Mouse (Mus musculus): Measurements from ENCODE around the gene Ccdc13. TPM values are rescaled to one million over a fixed set of nuclear protein-coding genes. Genes with fewer than 3 reads are reported as not detected.

Gene Ccdc13
- total RNA-seq (2021): 1 to 10 TPM; 5.5 to 5.9 TPM

DNA sequence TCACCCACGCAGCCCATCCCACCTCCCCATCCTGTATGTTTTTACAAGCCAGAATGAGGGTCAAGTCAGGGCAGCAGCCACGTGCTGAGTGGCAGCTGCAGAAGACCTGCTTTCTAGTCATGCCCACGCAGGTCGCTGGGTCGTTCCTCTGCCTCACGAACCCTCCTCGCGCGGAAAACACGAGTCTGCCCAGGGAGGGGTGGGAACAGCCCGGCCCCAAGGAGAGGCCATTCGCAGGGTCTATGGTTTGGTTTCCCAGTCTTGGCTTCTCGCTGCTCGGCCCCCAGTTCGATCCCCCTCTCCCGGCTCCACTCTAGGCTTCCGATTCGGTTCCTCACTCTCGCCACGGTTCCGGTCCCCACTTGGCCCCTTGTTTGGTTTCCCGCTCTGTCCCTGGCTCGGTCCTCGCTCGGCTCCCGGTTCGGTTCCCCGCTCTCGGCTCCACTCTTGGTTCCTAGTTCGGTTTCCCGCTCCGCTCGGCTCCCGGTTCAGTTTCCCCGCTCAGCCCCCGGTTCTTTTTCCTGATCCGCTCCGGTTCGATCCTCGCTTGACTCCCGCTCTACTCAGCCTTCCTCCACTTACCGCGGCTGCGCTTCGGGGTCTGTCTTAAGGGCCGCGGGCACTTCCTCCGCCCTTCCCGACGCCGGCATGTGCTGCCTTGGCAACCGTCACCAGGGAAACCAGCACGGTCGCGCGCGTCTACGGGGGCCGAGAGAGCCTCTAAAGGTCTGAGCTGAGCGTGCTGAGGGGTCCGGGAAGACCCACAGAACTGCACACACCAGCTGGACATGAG, at the start of gene Ccdc13:
Ccdc13 (minus strand) TSS at position 633 of the 793 bp plus-strand sequence.
- peak; percentile 83 to 85 for DNase-seq (ENCODE audit: low spot score in 2 of 2)
- intact Hi-C loops (cut with DNase I): no loop called here

DNA sequence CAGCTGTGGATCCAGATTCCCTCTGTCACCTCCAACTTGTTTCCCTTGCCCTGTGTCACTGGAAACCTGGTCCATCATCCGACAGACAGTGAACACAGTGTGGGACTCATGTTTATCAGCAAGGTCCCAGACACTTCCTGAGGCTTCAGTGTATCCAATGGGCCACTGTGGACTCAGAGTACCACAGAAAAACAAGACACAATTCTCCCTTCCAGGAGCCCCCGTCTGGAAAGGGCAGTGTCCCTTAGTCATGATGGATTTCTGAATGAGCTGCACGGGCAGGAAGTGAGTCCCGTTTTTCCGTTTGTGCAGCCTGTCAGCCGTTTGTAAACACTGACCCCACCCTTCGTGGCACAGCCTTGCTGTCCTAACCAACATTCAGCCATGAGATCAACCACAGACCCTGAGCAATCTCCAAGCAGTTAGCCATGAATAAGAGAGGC, 42.8 kb upstream of the Ccdc13 start:
- intact Hi-C loops (cut with DNase I): loop anchor here (5.0 kb wide), 1 partner anchor 45 kb away; no protein-coding TSS in a partner anchor
- no peak for DNase-seq (ENCODE audit: low spot score in 2 of 2)

DNA sequence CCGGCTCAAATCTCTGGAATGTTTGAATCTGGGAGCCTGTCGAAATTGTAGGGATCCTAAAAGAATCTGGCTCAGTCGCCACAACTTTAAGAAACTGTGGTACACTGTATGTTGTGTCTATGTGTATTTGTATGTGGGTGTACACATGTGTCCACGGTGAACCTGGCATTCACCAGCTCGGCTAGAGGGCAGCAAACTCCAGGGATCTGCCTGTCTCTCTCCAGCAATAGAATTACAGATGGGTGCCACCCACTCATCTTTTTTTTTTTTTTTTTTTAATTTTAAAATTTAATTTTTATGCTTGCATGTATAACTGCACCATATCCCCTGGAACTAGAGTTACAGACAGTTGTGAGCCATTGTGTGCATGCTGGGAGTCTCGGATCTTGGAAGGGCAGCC, 42.0 kb upstream of the Ccdc13 start:
- intact Hi-C loops (cut with DNase I): loop anchor here (5.0 kb wide), 1 partner anchor 46 kb away; no protein-coding TSS in a partner anchor
- DNase-seq (ENCODE audit: low spot score in 2 of 2): peak; percentile 39 to 47

DNA sequence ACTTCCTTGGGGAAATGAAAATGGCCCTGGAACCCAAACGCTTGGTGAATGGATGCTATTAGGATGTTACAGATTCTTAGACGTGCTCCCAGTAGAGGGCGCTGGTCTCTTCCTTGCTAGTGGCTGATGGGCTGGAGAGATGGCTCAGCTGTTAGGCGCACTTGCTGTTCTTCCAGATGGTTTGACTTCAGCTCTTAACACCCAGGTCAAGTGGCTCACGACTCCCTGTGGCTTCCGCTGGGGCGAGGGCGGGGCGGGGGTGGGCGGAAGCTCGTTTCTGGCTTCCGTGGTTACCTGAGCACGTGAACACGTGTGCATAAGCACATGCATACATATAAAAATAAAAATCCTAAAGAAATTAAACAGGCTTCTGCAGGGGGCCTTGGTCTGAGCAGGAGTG, 41.6 kb upstream of the Ccdc13 start:
- peak; percentile 61 to 72 for DNase-seq (ENCODE audit: low spot score in 2 of 2)
- intact Hi-C loops (cut with DNase I): loop anchor here (5.0 kb wide), 1 partner anchor 46 kb away; no protein-coding TSS in a partner anchor

DNA sequence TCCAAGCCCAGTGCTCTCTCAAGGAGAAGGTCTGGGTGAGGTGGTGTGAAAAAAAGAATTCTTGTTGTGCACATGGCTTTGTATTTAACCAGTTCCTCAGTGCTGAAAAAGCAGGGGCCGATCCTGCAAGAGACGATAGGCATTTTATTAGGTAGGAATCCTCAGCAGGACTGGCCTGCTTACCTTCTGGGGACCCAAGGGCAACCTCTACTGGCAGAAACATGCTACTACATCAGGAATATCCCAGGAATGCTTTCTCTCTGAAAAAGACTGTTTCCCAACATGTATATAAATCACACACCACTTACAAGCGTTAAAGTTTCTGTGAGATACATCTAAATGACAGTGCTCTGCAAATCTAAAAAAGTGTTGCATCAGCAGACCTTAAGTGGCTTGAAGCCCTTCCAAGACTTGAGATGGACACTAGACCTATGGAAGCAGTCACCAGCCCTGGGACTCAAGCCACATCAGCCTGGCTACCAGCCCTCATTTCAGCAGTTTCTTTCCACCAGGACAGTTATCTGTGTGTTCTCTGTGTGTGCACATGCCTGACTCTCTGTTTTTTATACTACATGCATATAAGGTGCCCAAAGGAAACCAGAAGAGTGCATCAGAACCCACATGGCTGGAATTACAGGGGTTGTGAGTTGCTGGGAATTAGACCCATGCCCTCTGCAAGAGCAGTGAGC, 37.9 kb upstream of the Ccdc13 start:
- DNase-seq (ENCODE audit: low spot score in 2 of 2): peak; percentile 28 to 60
- intact Hi-C loops (cut with DNase I): loop anchor here (1.0 to 5.0 kb wide), 2 partner anchors 31 to 45 kb away; no protein-coding TSS in a partner anchor

DNA sequence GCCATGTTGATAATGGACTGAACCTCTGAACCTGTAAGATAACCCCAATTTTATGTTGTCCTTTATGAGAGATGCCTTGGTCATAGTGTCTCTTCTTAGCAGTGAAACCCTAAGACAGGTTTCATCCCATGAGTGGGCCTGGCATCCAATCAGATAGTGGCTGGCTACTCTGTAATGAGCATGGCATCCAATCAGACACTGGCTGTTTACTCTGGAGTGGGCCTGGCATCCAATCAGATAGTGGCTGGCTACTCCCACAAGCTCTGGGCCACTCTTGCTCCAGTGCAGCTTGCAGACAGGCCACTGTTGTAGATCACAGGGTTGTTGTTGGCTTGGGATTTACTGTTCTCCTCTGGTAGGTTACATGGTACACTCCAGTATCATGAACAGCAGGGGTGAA, 34.3 kb upstream of the Ccdc13 start:
- DNase-seq (ENCODE audit: low spot score in 2 of 2): no peak
- intact Hi-C loops (cut with DNase I): no loop called here

DNA sequence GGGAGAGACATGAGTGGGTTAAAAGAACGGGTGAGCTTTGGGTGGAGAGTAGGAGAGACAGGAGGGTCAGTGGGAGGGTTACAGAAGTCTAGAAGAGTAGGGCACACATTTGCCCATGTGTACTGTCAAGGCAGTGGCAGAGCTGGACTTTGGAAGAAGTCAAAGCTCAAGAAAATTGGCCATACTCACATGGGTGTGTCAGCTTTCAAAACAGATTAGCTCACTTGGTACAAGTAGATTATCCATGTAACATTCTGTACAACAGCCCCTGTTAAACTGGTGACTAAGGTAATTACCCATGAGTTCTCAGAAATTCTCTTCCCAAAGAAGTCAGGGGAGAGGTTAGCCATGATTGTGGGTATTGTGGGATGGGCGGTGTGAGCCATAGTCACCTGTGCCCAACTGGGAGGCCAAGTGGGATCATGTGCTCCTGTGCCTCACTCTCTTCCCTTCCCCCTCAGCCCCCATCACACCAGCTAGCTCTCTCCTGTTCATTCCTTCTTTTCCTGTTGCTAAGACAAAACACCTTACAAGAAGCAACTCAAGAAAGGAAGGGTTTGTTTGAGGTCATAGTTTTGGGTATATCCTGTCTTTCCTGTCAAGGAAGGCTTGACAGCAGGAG, 32.9 kb upstream of the Ccdc13 start:
- intact Hi-C loops (cut with DNase I): no loop called here
- DNase-seq (ENCODE audit: low spot score in 2 of 2): no peak

DNA sequence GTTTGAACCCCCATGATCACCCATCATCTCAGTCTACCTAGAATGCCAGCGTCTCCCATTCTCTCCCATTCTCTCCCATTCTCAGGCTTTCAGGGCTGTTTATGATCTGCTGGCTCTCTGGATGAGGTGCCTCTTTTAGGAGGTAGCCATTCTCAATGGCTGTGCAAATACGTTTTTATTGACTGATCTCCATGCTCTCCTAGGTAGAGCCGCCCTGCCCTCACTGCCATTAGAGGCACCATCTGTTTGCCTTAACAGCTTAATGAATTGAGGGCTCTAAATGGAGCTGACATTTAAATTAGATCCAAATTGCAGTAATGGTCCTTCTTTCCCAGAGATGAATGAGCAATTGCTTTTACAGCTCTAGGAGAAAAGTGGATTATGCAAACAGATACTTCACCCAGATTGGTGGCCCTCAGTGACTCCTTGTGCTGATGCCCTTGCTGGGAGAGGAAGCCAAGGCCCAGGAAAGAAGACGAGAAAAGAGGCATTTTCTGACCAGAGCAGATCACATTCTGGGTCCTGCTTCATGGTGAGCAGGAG, 30.8 kb upstream of the Ccdc13 start:
- intact Hi-C loops (cut with DNase I): no loop called here
- no peak for DNase-seq (ENCODE audit: low spot score in 2 of 2)

DNA sequence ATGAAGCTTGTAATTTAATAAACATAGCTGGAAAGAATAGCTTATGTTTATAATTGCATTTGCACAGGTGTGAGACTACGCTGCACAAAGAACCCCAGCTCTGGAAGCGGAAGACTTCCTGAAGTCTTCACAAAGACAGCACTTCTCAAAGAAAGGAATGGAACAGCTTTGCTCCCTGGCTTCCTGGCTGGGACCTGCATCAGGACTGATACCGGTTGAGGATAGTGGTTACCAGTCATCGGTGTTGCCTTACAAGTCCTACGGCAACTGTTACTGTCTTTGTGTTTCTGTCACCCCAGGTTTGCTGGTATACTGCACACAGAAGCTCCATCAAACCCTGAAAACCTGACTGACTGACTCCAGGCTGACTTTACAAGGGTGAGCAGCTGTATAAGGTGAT, 30.2 kb upstream of the Ccdc13 start:
- intact Hi-C loops (cut with DNase I): no loop called here
- DNase-seq (ENCODE audit: low spot score in 2 of 2): no peak

DNA sequence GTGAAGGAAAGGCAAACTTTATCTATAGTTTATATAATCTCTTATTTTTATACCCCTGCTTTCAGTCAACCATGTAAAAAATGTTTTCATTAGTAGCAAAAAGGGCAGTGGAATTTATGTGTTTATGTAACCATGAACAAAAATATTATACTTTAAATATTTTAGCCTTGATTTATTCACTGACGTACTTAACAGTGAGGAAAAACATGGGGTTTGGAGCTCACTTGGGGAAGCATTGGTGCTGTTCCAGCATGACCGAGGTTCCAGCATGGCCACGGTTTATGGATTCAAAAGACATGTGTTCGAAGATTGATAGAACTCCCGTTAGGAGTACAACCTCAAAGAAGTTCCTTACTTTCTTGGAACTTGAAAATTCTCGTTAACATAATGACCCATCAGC, 29.0 kb upstream of the Ccdc13 start:
- intact Hi-C loops (cut with DNase I): no loop called here
- DNase-seq (ENCODE audit: low spot score in 2 of 2): no peak

DNA sequence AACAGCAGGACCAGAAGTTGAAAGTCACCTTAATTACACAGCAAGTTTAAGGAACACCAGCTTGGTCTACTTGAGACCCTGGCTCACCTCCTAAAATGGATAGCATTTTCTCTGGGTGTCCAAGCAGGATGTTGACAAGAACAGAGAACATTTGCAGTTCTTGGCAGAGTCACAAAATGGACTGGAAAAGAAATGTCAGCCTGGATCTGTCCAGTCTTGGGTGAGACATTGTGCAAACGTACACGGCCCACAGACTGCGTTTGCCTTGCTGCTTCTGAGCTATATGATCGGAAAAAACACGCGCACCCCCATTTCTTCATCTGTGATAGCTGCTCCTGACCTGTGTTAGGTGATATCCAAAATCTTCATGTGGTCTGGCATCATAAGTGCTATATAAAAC, 28.4 kb upstream of the Ccdc13 start:
- no peak for DNase-seq (ENCODE audit: low spot score in 2 of 2)
- intact Hi-C loops (cut with DNase I): no loop called here

DNA sequence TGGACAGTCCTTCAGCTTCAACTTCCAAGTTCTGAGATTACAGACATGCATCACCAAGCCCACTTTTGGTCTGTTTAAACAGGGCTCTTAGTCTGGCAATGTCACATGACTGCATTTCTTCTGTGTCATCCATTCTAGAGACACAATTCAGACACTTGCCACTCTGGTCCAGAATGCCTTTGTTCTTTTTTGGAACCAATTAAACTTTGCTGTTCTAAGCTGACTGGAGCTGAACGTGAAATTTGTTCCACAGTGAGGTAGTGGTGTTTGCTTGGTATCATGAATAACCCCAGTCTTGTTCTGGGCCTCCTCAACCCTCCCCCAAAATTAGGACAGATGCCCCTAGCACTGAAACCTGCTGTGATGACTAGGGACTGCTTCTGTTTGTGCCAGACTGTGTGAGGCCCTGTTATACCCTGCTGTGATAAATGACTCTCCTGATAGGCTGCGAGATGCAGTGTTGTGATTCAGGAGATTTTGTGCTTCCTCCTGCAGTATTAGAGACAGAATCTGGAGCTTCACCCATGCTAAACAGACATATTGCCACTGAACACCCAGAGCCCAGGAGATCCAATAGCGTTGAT, 26.3 kb upstream of the Ccdc13 start:
- DNase-seq (ENCODE audit: low spot score in 2 of 2): no peak
- intact Hi-C loops (cut with DNase I): no loop called here

DNA sequence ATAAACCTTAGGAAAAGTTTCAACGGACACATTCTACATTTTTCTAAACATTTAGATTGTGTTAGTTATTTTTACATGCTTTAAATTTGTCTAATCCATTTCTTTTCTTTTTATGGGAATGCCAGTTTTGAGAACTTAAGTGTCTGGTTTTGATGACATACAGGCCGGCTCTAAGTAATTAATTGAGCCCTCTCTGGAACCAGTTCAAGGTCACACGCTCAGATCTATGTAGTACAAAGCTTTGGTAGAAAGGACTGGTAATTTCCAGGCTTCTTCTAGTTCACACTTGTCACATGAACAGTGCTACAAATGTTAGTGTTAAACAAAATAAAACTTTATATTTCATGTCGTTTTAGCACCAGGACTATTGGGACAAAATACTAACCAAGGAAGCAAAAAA, 25.6 kb upstream of the Ccdc13 start:
- intact Hi-C loops (cut with DNase I): no loop called here
- no peak for DNase-seq (ENCODE audit: low spot score in 2 of 2)

DNA sequence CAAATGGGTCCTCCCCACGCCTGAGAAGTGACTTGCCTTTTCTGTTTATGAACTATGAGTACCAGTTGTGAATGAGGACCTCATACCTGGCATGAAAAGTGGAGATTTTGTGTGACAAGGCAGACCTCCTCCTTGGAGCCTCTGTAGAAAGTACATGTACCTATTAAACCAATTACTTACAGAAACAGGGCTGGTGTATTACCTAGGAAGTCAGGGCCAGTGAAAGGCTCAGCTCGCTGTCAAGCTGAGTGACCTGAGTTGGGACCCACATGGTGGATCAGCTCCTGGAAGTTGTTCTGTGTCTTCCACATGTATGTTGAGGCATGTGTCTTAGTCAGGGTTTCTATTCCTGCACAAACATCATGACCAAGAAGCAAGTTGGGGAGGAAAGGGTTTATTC, 21.7 kb upstream of the Ccdc13 start:
- intact Hi-C loops (cut with DNase I): no loop called here
- no peak for DNase-seq (ENCODE audit: low spot score in 2 of 2)

DNA sequence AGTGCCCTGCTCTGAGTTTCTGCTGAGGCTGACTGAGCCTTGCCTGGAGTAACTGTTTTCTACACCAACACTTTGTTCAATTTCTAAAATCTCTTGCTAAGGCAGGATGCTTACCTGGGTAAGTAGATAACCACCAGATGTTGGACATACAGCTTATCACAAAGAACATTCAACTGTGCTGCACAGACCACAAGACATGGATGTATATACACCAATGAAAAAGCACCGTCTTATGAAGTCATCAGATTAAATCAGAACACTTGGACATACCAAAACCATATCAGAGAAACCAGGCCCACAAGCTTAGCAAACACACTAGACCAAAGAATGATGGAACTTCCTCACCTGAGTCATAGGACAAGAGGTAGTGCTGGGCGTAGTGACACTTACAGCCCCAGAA, 20.1 kb upstream of the Ccdc13 start:
- intact Hi-C loops (cut with DNase I): no loop called here

DNA sequence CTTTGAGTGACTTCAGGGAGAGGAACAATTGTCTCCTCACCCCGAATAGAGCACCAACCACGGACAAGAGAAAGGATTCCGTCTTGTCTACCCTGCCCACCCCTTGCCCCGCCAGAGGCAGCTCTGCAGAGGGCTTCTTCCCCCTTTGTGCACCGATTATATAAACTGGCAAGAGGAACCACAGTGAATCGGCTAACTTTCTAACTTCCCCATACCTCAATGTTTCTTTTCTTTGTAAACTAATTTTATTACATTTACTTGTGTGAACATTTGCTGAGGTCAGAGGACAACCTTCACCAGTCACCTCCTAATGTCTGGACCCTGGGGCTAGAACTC, 18.9 kb upstream of the Ccdc13 start, which contains the start of gene Higd1a:
Higd1a (minus strand) TSS at position 210 of the 336 bp plus-strand sequence.
- intact Hi-C loops (cut with DNase I): no loop called here
- no peak for DNase-seq (ENCODE audit: low spot score in 2 of 2)

More for the DNA sequence above, 20.1 kb upstream of the Ccdc13 start:
- no peak for DNase-seq (ENCODE audit: low spot score in 2 of 2)

DNA sequence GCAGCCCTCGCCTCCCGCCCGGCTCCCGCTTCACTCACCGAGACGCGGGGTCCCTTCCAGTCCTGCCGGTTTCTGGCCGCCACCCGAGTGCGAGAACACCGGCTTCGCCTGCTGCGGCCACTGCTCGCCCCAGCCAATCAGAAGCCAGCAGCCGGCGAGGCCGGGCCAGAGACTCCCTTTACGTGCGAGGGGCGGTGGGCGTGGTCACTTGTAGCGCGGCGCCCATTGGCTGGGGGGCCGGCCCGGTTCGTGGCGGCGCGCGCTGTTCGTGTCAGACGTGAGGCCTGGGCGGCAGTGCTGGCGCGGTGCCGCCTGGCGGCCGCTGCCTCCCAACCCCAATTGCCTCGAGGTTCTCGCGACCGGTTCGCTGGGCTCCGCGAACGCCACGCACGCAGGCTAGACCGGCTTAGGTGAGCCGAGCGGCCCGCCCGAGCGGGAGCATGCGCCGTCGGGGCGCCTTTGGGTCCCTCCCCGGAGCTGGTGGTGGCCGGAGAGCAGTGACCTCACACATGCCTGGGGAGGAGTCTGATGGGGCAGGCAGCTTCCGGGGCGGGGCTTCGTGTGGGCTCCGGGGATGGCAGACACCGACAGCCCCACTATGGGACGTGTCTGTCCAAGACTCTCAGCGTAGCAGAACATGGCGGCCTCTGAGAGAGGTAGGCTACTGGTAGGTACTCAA, 18.4 kb upstream of the Ccdc13 start:
- peak; percentile 98 to 99 for DNase-seq (ENCODE audit: low spot score in 2 of 2)
- intact Hi-C loops (cut with DNase I): no loop called here

DNA sequence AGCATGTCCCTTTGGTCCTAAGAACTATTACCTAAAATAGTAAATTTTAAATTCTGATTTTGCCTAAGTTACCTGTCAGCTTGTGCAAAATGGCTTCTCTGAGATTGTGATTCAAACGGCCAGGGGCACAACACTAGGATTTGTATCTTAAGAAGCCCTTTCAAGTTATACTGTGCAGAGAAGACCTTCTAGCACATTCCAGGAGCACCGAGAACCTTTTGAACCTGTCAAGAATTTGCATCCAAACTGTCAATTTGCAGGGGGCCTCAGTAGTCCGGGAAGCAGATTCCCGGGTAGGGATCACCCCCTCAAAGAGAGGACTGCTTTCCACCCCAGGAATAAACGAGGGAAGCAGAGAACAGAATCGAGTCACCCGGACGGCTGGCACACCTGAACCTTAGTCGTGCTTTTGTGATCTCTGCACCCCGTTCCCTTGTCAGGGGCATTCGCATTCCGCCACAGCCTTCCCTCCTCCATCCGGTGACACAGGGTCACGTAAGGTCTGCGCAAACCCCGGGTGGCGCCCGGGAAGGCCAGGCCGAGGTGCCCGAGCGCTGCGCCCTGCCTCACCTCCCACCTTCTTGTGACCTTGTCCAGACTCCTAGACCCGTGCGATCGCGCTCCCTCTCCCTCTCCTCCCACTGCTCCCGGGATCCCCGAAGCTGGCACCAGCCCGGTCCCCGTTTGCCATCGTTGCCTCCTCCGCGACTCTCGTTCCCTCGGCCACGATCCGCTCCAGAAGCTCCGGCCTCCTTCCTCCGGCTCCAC, 17.6 kb upstream of the Ccdc13 start:
- intact Hi-C loops (cut with DNase I): no loop called here
- DNase-seq (ENCODE audit: low spot score in 2 of 2): no peak

DNA sequence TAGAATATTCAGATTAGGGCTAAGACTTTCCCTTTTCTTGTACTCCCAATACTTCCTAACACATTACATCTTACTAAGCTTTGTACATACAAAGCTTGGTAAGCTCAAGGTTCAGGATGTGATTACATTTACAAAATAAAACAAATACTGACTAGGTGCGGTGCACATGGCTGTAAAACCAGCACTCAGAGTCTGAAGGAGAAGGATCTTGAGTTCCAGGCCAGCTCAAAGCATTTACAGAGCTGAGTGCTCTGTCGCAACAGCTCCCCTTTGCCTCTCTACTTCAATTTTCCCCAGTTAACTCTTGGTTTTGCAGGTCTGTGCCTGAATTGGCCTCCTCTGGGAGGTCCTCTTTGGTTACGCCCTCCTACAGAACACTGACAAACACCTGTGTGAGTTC, 15.0 kb upstream of the Ccdc13 start:
- DNase-seq (ENCODE audit: low spot score in 2 of 2): no peak
- intact Hi-C loops (cut with DNase I): no loop called here
